Mouse (Mus musculus) embryonic facial prominence, embryonic 11.5 days (tissue): ENCODE measurements around the gene Ralgps1. TPM values are rescaled to one million over a fixed set of nuclear protein-coding genes. Genes with fewer than 3 reads are reported as not detected.

ENCODE experiments used
- ATAC-seq: fragments of 200-750 bp; cut with Nextera tagmentation; replicated peaks from 2 replicates; pipeline ENCODE4 v1.8.0; 2017; ENCODE audit warnings: low read depth; ENCODE audit not compliant: insufficient number of reproducible peaks, low FRiP score, low TSS enrichment
- DNase-seq: peaks from one replicate; pipeline ENCODE4 v3.0.0-alpha.2; 2015; ENCODE audit warnings: low spot score
- H3K27ac ChIP-seq: fragments of 300-500 bp; sonication (generic); replicated peaks from 2 replicates; pipeline ENCODE4 v1.5.1; 2014; ENCODE audit warnings: mild to moderate bottlenecking, low read depth, low read length, control low read depth
- H3K27me3 ChIP-seq: fragments of 300-500 bp; sonication (generic); 2 replicates; pipeline ENCODE4 v1.6.1; 2014; ENCODE audit warnings: mild to moderate bottlenecking, low read length, moderate library complexity, mixed read lengths; ENCODE audit not compliant: control insufficient read depth, insufficient read depth
- H3K36me3 ChIP-seq: fragments of 300-500 bp; sonication (generic); replicated peaks from 2 replicates; pipeline ENCODE4 v1.6.1; 2014; ENCODE audit warnings: low read depth, mild to moderate bottlenecking, low read length, moderate library complexity, mixed read lengths; ENCODE audit not compliant: control insufficient read depth, insufficient read depth
- H3K4me1 ChIP-seq: fragments of 300-500 bp; sonication (generic); 2 replicates; pipeline ENCODE4 v1.6.1; 2014; ENCODE audit warnings: low read length, mixed read lengths; ENCODE audit not compliant: control insufficient read depth, insufficient read depth
- H3K4me2 ChIP-seq: fragments of 300-500 bp; sonication (generic); 2 replicates; pipeline ENCODE4 v1.6.1; 2014; ENCODE audit warnings: low read depth, mild to moderate bottlenecking, control low read depth, low read length, moderate library complexity
- H3K4me3 ChIP-seq: fragments of 300-500 bp; sonication (generic); 2 replicates; pipeline ENCODE4 v1.5.1; 2014; ENCODE audit warnings: low read depth, low read length, control low read depth
- H3K9ac ChIP-seq: fragments of 300-500 bp; sonication (generic); replicated peaks from 2 replicates; pipeline ENCODE4 v1.6.1; 2014; ENCODE audit warnings: mild to moderate bottlenecking, control low read depth, low read length
- H3K9me3 ChIP-seq: fragments of 300-500 bp; sonication (generic); replicated peaks from 2 replicates; pipeline ENCODE4 v1.6.1; 2016; ENCODE audit warnings: mild to moderate bottlenecking, low read length, inconsistent platforms, mixed read lengths; ENCODE audit not compliant: control insufficient read depth
- WGBS: fragments of 180-500 bp; shearing (Covaris S2); extraction: QIAGEN DNeasy Blood & Tissue Kit; methylation state at CpG from one replicate; pipeline ENCODE4 v1.1.7; 2014; 5-methylcytosine and 5-hydroxymethylcytosine counted together
- polyA plus RNA-seq: library from polyadenylated mRNA; unstranded; fragments of >200 nt; fragmentation: Nextera tagmentation; extraction: Ambion mirVana; gene quantifications from 2 replicates; pipeline ENCODE4 v1.2.1, GENCODE M21; 2014

Gene Ralgps1
- polyA plus RNA-seq, 1 experiment from 2014 or later: 3.9 TPM

GRCm38 (mm10) chr2:33369453-33369852 is 1.8 kb downstream of the Ralgps1 start:
- Histone ChIP-seq H3K4me1 (no peaks in the 10 kb centered on the region), H3K27me3 (no peaks in the 10 kb centered on the region), H3K27ac (no peak overlapping the region), H3K4me3 (no peak overlapping the region), H3K36me3 (no peaks in the 10 kb centered on the region), H3K4me2 (no peak overlapping the region), H3K9ac (no peak overlapping the region), H3K9me3 (no peaks in the 10 kb centered on the region)
- WGBS: 61% methylated on average over 3 of the region's 3 CpGs
- DNase-seq (no peak), ATAC-seq (no peak)

GRCm38 (mm10) chr2:33368486-33368885 is 2.8 kb downstream of the Ralgps1 start:
- Histone ChIP-seq H3K9me3 (no peaks in the 10 kb centered on the region), H3K9ac (no peak overlapping the region), H3K27ac (no peak overlapping the region), H3K4me1 (no peaks in the 10 kb centered on the region), H3K4me2 (no peak overlapping the region), H3K27me3 (no peaks in the 10 kb centered on the region), H3K36me3 (no peaks in the 10 kb centered on the region), H3K4me3 (no peak overlapping the region)
- ATAC-seq (no peak), DNase-seq (no peak)
- WGBS: 88% methylated on average over 1 of the region's 1 CpGs

- no peak for ATAC-seq
- DNase-seq: no peak
- Histone ChIP-seq H3K27ac (no peak overlapping the region; the same call in 1 of the 2 replicates), H3K4me1 (no peaks in the 10 kb centered on the region), H3K27me3 (no peaks in the 10 kb centered on the region), H3K36me3 (no peaks in the 10 kb centered on the region), H3K9me3 (no peaks in the 10 kb centered on the region), H3K4me2 (no peak overlapping the region), H3K9ac (no peak overlapping the region), H3K4me3 (no peak overlapping the region)
- 81% methylated on average over 9 of the region's 9 CpGs for WGBS
Measured at GRCm38 (mm10) chr2:33365703-33366471, 5.4 kb downstream of the Ralgps1 start.

GRCm38 (mm10) chr2:33364656-33365055 is 6.6 kb downstream of the Ralgps1 start:
- no peaks in the 10 kb centered on the region for H3K4me1 ChIP-seq
- no peaks in the 10 kb centered on the region for H3K9me3 ChIP-seq
- H3K27me3 ChIP-seq: no peaks in the 10 kb centered on the region
- no peak overlapping the region for H3K4me2 ChIP-seq
- DNase-seq: no peak
- no peaks in the 10 kb centered on the region for H3K36me3 ChIP-seq
- 92% methylated on average over 4 of the region's 4 CpGs for WGBS
- H3K9ac ChIP-seq: no peak overlapping the region
- H3K27ac ChIP-seq: no peak overlapping the region
- H3K4me3 ChIP-seq: no peak overlapping the region
- no peak for ATAC-seq

GRCm38 (mm10) chr2:33363890-33364289 is 7.4 kb downstream of the Ralgps1 start:
- H3K4me3 ChIP-seq: no peak overlapping the region
- H3K27ac ChIP-seq: no peak overlapping the region
- H3K36me3 ChIP-seq: no peaks in the 10 kb centered on the region
- DNase-seq (no peak), ATAC-seq (no peak)
- no peak overlapping the region for H3K4me2 ChIP-seq
- H3K9ac ChIP-seq: no peak overlapping the region
- H3K9me3 ChIP-seq: no peaks in the 10 kb centered on the region
- no peaks in the 10 kb centered on the region for H3K4me1 ChIP-seq
- H3K27me3 ChIP-seq: no peaks in the 10 kb centered on the region
- 78% methylated on average over 4 of the region's 4 CpGs for WGBS

- Histone ChIP-seq H3K4me1 (no peaks in the 10 kb centered on the region), H3K9ac (no peak overlapping the region), H3K4me3 (no peak overlapping the region), H3K27ac (no peak overlapping the region), H3K4me2 (no peak overlapping the region), H3K9me3 (no peaks in the 10 kb centered on the region), H3K27me3 (no peaks in the 10 kb centered on the region), H3K36me3 (no peaks in the 10 kb centered on the region)
- 80% methylated on average over 9 of the region's 9 CpGs for WGBS
- no peak for DNase-seq
- ATAC-seq: no peak
Measured at GRCm38 (mm10) chr2:33361139-33361716, 10.1 kb downstream of the Ralgps1 start.

- Histone ChIP-seq H3K9me3 (no peaks in the 10 kb centered on the region), H3K4me3 (no peak overlapping the region), H3K4me1 (no peaks in the 10 kb centered on the region), H3K27ac (no peak overlapping the region), H3K4me2 (no peak overlapping the region), H3K9ac (no peak overlapping the region), H3K27me3 (no peaks in the 10 kb centered on the region), H3K36me3 (no peaks in the 10 kb centered on the region)
- DNase-seq (no peak), ATAC-seq (no peak)
- 81% methylated on average over 3 of the region's 3 CpGs for WGBS
Measured at GRCm38 (mm10) chr2:33360564-33360963, 10.7 kb downstream of the Ralgps1 start.

- 85% methylated on average over 8 of the region's 8 CpGs for WGBS
Measured at GRCm38 (mm10) chr2:33359184-33359583, 12.1 kb downstream of the Ralgps1 start.

More at GRCm38 (mm10) chr2:33359184-33359583, 12.1 kb downstream of the Ralgps1 start:
- no peaks in the 10 kb centered on the region for H3K9me3 ChIP-seq
- ATAC-seq (no peak), DNase-seq (no peak)
- H3K4me1 ChIP-seq: no peaks in the 10 kb centered on the region
- H3K9ac ChIP-seq: no peak overlapping the region
- H3K4me2 ChIP-seq: no peak overlapping the region
- H3K27ac ChIP-seq: no peak overlapping the region
- no peaks in the 10 kb centered on the region for H3K27me3 ChIP-seq
- H3K4me3 ChIP-seq: no peak overlapping the region
- H3K36me3 ChIP-seq: no peaks in the 10 kb centered on the region
